ENCODE assay signal across 13 mouse cellular contexts in genomic region chr1:164900226-164900625, GRCm38 (mm10). TPM values are rescaled to one million over a fixed set of nuclear protein-coding genes. Genes with fewer than 3 reads are reported as not detected.
DNase-seq lines count a peak whose midpoint lies in the region; ATAC-seq lines count a peak whose summit lies in the region.
"Had no signal": no experiment of that assay in that cellular context is flagged by ENCODE, and none has a peak within 500 bp of the region (broad histone marks: within the 10 kb centered on the region; RNA-seq: fewer than 3 reads in every experiment).

No protein-coding gene starts in this region.

- H3K9ac ChIP-seq in kidney, embryonic 14.5 days (ENCODE audit: low read depth, low read length), result no peak overlapping the region
- H3K9ac ChIP-seq: limb, embryonic 15.5 days had no signal

- peaks cover 12% of the 10 kb centered on the region for H3K4me1 ChIP-seq in kidney, embryonic 14.5 days (ENCODE audit: control insufficient read depth, insufficient read depth, low read length)
- H3K4me1 ChIP-seq in heart, embryonic 10.5 days, result peaks cover 45% of the 10 kb centered on the region

- no peaks in the 10 kb centered on the region for H3K9me3 ChIP-seq in kidney, embryonic 14.5 days (ENCODE audit: control insufficient read depth, low read length)
- H3K9me3 ChIP-seq in heart, embryonic 10.5 days, result no peaks in the 10 kb centered on the region
- H3K9me3 ChIP-seq: hindbrain, embryonic 10.5 days; limb, embryonic 15.5 days had no signal

- peak; percentile 14 for DNase-seq in cerebellum, adult 11-12 months
- DNase-seq in cerebellum, postnatal 25 days, result no peak
- peak; percentile 71 for DNase-seq in kidney, adult 11 months
- no peak for DNase-seq in heart, embryonic 10.5 days (ENCODE audit: low spot score)
- DNase-seq in kidney, postnatal 14 days, result peak; percentile 56
- no peak for DNase-seq in spleen, postnatal 4 days (ENCODE audit: low spot score in 2 of 2)
- DNase-seq: thymus, postnatal 25 days had no signal

- no peak for ATAC-seq in kidney, embryonic 14.5 days (ENCODE audit: low FRiP score, low TSS enrichment)
- no peak for ATAC-seq in erythroid progenitor cell, adult 5-6 weeks (replicated peaks; ENCODE audit: low FRiP score, poor library complexity, severe bottlenecking)

- H3K27me3 ChIP-seq in kidney, embryonic 14.5 days (ENCODE audit: control insufficient read depth, insufficient read depth, low read length), result no peaks in the 10 kb centered on the region
- no peaks in the 10 kb centered on the region for H3K27me3 ChIP-seq in heart, embryonic 10.5 days (ENCODE audit: insufficient read depth, poor library complexity, severe bottlenecking)
- H3K27me3 ChIP-seq: limb, embryonic 15.5 days had no signal

- H3K36me3 ChIP-seq in kidney, embryonic 14.5 days (ENCODE audit: control insufficient read depth, insufficient read depth, low read length), result no peaks in the 10 kb centered on the region
- H3K36me3 ChIP-seq in heart, embryonic 10.5 days, result no peaks in the 10 kb centered on the region
- H3K36me3 ChIP-seq: hindbrain, embryonic 10.5 days; limb, embryonic 15.5 days had no signal

- H3K27ac ChIP-seq in kidney, embryonic 14.5 days (ENCODE audit: low read depth, low read length), result no peak overlapping the region
- peak overlapping the region; percentile 88; the same call in 1 of the 2 replicates for H3K27ac ChIP-seq in heart, embryonic 10.5 days
- H3K27ac ChIP-seq: hindbrain, embryonic 10.5 days; limb, embryonic 15.5 days had no signal

- no peak overlapping the region for H3K4me2 ChIP-seq in kidney, embryonic 14.5 days (replicated peaks; ENCODE audit: low read depth, low read length)

- WGBS in kidney, embryonic 14.5 days, result 78% methylated on average over 2 of the region's 2 CpGs
- WGBS in heart, embryonic 10.5 days, result 68% methylated on average over 2 of the region's 2 CpGs

- no peak overlapping the region for H3K4me3 ChIP-seq in kidney, embryonic 14.5 days (ENCODE audit: low read length)
- no peak overlapping the region for H3K4me3 ChIP-seq in heart, embryonic 10.5 days
- H3K4me3 ChIP-seq: hindbrain, embryonic 10.5 days; limb, embryonic 15.5 days had no signal

RNA-seq across cellular contexts. Expression of gene Xcl1, which starts 35.1 kb away (rescaled TPM):
- polyA plus RNA-seq in kidney, embryonic 14.5 days (2014; fragmentation: Nextera tagmentation; extraction: Ambion mirVana), result not detected in 2 replicates
- polyA plus RNA-seq in heart, embryonic 10.5 days (2016; fragmentation: Nextera tagmentation; extraction: Ambion mirVana), result not detected in 2 replicates
- not detected in 2 replicates for total RNA-seq in erythroid progenitor cell, adult 5-6 weeks (2015; ENCODE audit: low replicate concordance)
- total RNA-seq in erythroid progenitor cell, adult 5-6 weeks (2017; ENCODE audit: low replicate concordance), result 1.0 TPM in 1 of 2 replicates, not detected in the other
- total RNA-seq: left cerebral cortex, adult 18-20 months had no signal
- polyA plus RNA-seq: hindbrain, embryonic 10.5 days; limb, embryonic 15.5 days; stomach, embryonic 14.5 days had no signal

Comparison
In these comparisons a context has a peak if more than half of its experiments do, and no peak if none do; other contexts are left out.
1. DNase-seq: peak in cerebellum, adult 11-12 months (single experiment), kidney, adult 11 months (single experiment) and kidney, postnatal 14 days (single experiment); none in cerebellum, postnatal 25 days (0 of 2), heart, embryonic 10.5 days (single experiment) and spleen, postnatal 4 days (0 of 2).